Mouse (Mus musculus): Measurements from ENCODE around the gene Hs3st5. TPM values are rescaled to one million over a fixed set of nuclear protein-coding genes. Genes with fewer than 3 reads are reported as not detected.
A peak's percentile ranks its signal among the peaks of the same experiment; 100 is the strongest.

The Hs3st5 gene
- polyA plus RNA-seq, 1 experiment from 2014 or later = 0.85 TPM

- no peaks in the 10 kb centered on the region for H3K9me3 ChIP-seq (ENCODE audit: control insufficient read depth, low read length)
- ATAC-seq (ENCODE audit: insufficient number of reproducible peaks, low FRiP score, low TSS enrichment, low read depth) = no peak
- H3K4me3 ChIP-seq (ENCODE audit: low read depth, low read length) = no peak overlapping the region
- no peak overlapping the region for H3K4me2 ChIP-seq (ENCODE audit: low read depth, severe bottlenecking)
- 83% methylated on average over 3 of the region's 3 CpGs for WGBS
- H3K4me1 ChIP-seq (ENCODE audit: control insufficient read depth, insufficient read depth, low read length) = no peaks in the 10 kb centered on the region
- no peak for DNase-seq (ENCODE audit: low spot score)
- no peaks in the 10 kb centered on the region for H3K27me3 ChIP-seq (ENCODE audit: control insufficient read depth, insufficient read depth, low read length)
- H3K9ac ChIP-seq (ENCODE audit: low read length) = no peak overlapping the region
- H3K36me3 ChIP-seq (ENCODE audit: control insufficient read depth, insufficient read depth, low read length) = no peaks in the 10 kb centered on the region
- no peak overlapping the region for H3K27ac ChIP-seq (replicated peaks; ENCODE audit: low read depth, low read length)
Observed at GRCm38 (mm10) chr10:36832204-36832603, 325.6 kb downstream of the Hs3st5 start.

GRCm38 (mm10) chr10:36834224-36834623, 327.6 kb downstream of the Hs3st5 start:
- Histone ChIP-seq H3K27me3 (ENCODE audit: control insufficient read depth, insufficient read depth, low read length) (no peaks in the 10 kb centered on the region), H3K36me3 (ENCODE audit: control insufficient read depth, insufficient read depth, low read length) (no peaks in the 10 kb centered on the region), H3K4me2 (ENCODE audit: low read depth, severe bottlenecking) (no peak overlapping the region), H3K27ac (replicated peaks; ENCODE audit: low read depth, low read length) (no peak overlapping the region), H3K4me3 (ENCODE audit: low read depth, low read length) (no peak overlapping the region), H3K4me1 (ENCODE audit: control insufficient read depth, insufficient read depth, low read length) (no peaks in the 10 kb centered on the region), H3K9me3 (ENCODE audit: control insufficient read depth, low read length) (no peaks in the 10 kb centered on the region), H3K9ac (ENCODE audit: low read length) (no peak overlapping the region)
- peak; percentile 52 for DNase-seq (ENCODE audit: low spot score)
- ATAC-seq (ENCODE audit: insufficient number of reproducible peaks, low FRiP score, low TSS enrichment, low read depth) = no peak
- 18% methylated on average over 5 of the region's 5 CpGs for WGBS

- no peaks in the 10 kb centered on the region for H3K27me3 ChIP-seq (ENCODE audit: control insufficient read depth, insufficient read depth, low read length)
- no peak for DNase-seq (ENCODE audit: low spot score)
- 85% methylated on average over 5 of the region's 5 CpGs for WGBS
- no peak overlapping the region for H3K27ac ChIP-seq (replicated peaks; ENCODE audit: low read depth, low read length)
- no peaks in the 10 kb centered on the region for H3K4me1 ChIP-seq (ENCODE audit: control insufficient read depth, insufficient read depth, low read length)
- no peak overlapping the region for H3K4me2 ChIP-seq (ENCODE audit: low read depth, severe bottlenecking)
- no peak overlapping the region for H3K9ac ChIP-seq (ENCODE audit: low read length)
- ATAC-seq (ENCODE audit: insufficient number of reproducible peaks, low FRiP score, low TSS enrichment, low read depth) = no peak
- H3K4me3 ChIP-seq (ENCODE audit: low read depth, low read length) = no peak overlapping the region
- no peaks in the 10 kb centered on the region for H3K9me3 ChIP-seq (ENCODE audit: control insufficient read depth, low read length)
- H3K36me3 ChIP-seq (ENCODE audit: control insufficient read depth, insufficient read depth, low read length) = no peaks in the 10 kb centered on the region
Observed at GRCm38 (mm10) chr10:36835836-36836516, 329.4 kb downstream of the Hs3st5 start.

GRCm38 (mm10) chr10:36850231-36850630, 343.6 kb downstream of the Hs3st5 start:
- H3K4me2 ChIP-seq (ENCODE audit: low read depth, severe bottlenecking) = no peak overlapping the region
- H3K27ac ChIP-seq (replicated peaks; ENCODE audit: low read depth, low read length) = no peak overlapping the region
- H3K36me3 ChIP-seq (ENCODE audit: control insufficient read depth, insufficient read depth, low read length) = no peaks in the 10 kb centered on the region
- 87% methylated on average over 3 of the region's 3 CpGs for WGBS
- no peaks in the 10 kb centered on the region for H3K9me3 ChIP-seq (ENCODE audit: control insufficient read depth, low read length)
- ATAC-seq (ENCODE audit: insufficient number of reproducible peaks, low FRiP score, low TSS enrichment, low read depth) = no peak
- no peaks in the 10 kb centered on the region for H3K4me1 ChIP-seq (ENCODE audit: control insufficient read depth, insufficient read depth, low read length)
- H3K27me3 ChIP-seq (ENCODE audit: control insufficient read depth, insufficient read depth, low read length) = no peaks in the 10 kb centered on the region
- no peak overlapping the region for H3K4me3 ChIP-seq (ENCODE audit: low read depth, low read length)
- H3K9ac ChIP-seq (ENCODE audit: low read length) = no peak overlapping the region
- no peak for DNase-seq (ENCODE audit: low spot score)

- Histone ChIP-seq H3K9ac (ENCODE audit: low read length) (no peak overlapping the region), H3K4me3 (ENCODE audit: low read depth, low read length) (no peak overlapping the region), H3K4me1 (ENCODE audit: control insufficient read depth, insufficient read depth, low read length) (no peaks in the 10 kb centered on the region), H3K27me3 (ENCODE audit: control insufficient read depth, insufficient read depth, low read length) (no peaks in the 10 kb centered on the region), H3K4me2 (ENCODE audit: low read depth, severe bottlenecking) (no peak overlapping the region), H3K27ac (replicated peaks; ENCODE audit: low read depth, low read length) (no peak overlapping the region), H3K36me3 (ENCODE audit: control insufficient read depth, insufficient read depth, low read length) (no peaks in the 10 kb centered on the region), H3K9me3 (ENCODE audit: control insufficient read depth, low read length) (no peaks in the 10 kb centered on the region)
- ATAC-seq (ENCODE audit: insufficient number of reproducible peaks, low FRiP score, low TSS enrichment, low read depth) (no peak), DNase-seq (ENCODE audit: low spot score) (no peak)
- 93% methylated on average over 2 of the region's 2 CpGs for WGBS
Observed at GRCm38 (mm10) chr10:36862127-36862895, 355.7 kb downstream of the Hs3st5 start.

Measured in limb, embryonic 11.5 days (tissue).